Mouse (Mus musculus): ENCODE measurements at regions not wholly inside any gene's neighbourhood (a gene's known extent, or its start where the extent isn't known, plus 50 kb on each side); places are given as distances from the start of the nearest gene placed in this dataset.

DNA sequence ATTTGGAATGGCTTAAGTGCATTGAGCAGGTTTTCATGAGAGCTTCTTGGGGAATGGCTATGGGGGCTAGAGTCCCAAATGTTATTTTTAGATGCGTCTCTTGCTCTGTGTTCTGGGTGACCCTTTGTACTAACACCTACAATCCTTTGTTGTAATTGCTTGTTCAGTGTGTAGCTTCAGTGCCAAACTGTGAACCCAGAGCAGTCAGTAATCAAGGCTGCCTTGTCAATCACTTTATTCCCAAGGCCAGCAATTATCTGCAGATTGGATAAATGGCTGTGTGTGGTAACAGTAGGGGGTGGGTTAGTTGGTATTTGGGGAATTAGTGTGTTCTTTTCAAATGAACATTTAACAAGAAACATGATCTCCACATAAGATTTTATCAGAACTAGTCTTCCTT, 390.4 kb downstream of the Poteg start:
- Histone ChIP-seq H3K27me3 (no peaks in the 10 kb centered on the region), H3K27ac (replicated peaks) (0 out of 2 replicates have a peak overlapping the region, but pooled peaks have one; percentile 11), H3K4me3 (no peak overlapping the region), H3K4me1 (0 out of 2 replicates have a peak, but pooled peaks cover 8% of the 10 kb centered on the region), H3K36me3 (no peaks in the 10 kb centered on the region), H3K4me2 (replicated peaks) (no peak overlapping the region), H3K9ac (replicated peaks) (no peak overlapping the region), H3K9me3 (no peaks in the 10 kb centered on the region)
- ATAC-seq (replicated peaks) = no peak
- 11% methylated on average over 1 of the region's 1 CpGs for WGBS

DNA sequence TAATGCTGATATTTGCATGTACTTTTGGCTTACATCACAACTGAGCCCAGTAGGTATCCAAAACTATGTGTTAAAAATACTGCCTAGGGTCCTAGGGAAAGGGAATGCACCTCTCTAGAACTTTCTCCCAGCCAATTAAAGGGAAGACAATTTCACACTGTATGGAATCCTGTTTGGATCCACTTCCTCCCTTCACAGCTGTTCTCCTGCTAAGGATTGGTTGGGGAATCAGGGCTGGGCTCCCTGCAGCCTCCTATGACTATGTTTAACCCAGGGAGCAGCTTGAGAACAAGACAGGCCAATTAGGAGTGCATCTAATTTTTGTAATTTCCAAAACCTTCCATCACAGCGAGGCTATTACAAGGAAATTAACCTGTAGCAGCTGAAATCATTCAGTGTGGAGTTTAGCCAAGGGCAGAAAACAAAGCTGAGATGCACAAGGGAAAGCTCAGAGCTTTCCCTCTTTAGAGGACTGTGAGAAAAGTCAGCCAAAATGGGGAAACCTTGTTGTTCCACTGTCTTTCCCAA, 419.1 kb downstream of the Poteg start:
- H3K4me3 ChIP-seq = no peak overlapping the region
- no peak overlapping the region for H3K9ac ChIP-seq (replicated peaks)
- 38% methylated on average over 1 of the region's 1 CpGs for WGBS
- no peak overlapping the region for H3K4me2 ChIP-seq (replicated peaks)
- H3K9me3 ChIP-seq = no peaks in the 10 kb centered on the region
- no peaks in the 10 kb centered on the region for H3K36me3 ChIP-seq
- ATAC-seq (replicated peaks) = no peak
- no peak overlapping the region for H3K27ac ChIP-seq (replicated peaks)
- H3K27me3 ChIP-seq = no peaks in the 10 kb centered on the region
- H3K4me1 ChIP-seq = no peaks in the 10 kb centered on the region

DNA sequence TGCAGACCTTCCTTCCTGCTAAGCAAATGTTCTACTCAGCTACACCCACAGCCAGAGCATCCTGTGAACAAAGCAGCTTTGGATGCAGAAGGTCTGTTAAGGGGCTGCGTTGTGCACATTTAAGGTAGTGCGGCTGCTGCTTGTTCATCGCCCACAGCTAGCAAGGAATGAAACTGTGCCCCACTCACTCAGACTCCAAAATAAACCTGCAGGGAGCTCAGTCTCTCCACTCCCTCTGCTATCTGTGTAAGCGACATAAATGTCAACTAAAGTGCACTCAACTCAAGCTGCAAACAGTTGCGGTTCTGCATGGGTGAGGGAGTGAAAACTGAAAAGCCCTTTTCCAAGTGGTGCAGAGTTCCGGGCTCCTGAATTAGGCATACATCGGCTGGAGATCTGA, 421.1 kb downstream of the Poteg start:
- no peaks in the 10 kb centered on the region for H3K36me3 ChIP-seq

DNA sequence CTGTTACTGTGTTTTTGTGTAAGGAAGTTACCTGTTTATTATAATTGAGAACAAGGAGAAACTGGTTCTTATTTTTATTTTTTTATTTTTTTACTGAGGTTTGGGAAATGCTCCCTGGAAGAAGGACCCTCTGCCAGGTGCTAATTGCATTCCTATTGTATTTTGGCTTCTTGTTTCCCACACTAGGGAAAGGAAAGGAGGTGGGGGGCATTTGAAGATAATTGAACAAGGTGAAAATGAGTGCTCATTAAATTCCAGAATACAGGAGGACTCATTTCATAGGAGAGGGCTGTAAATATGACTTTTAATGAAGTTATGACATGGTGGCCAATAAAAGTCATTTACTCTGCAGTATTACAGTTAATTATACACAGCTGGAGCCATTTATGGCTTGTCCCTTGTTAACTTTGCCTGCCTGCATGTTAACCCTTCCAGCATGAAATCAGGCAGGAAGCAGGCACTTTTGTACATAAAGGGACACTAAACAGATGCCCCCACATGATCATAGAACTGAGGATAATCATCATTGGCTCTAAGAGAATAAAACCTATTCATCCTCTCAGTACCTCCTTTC, 430.3 kb downstream of the Poteg start:
- H3K27me3 ChIP-seq = no peaks in the 10 kb centered on the region
- ATAC-seq (replicated peaks) = no peak
- H3K4me1 ChIP-seq = no peaks in the 10 kb centered on the region
- H3K27ac ChIP-seq (replicated peaks) = no peak overlapping the region
- no peaks in the 10 kb centered on the region for H3K36me3 ChIP-seq
- no peak overlapping the region for H3K9ac ChIP-seq (replicated peaks)
- no peak overlapping the region for H3K4me2 ChIP-seq (replicated peaks)
- H3K4me3 ChIP-seq = no peak overlapping the region
- no peaks in the 10 kb centered on the region for H3K9me3 ChIP-seq

More for the DNA sequence above, 421.1 kb downstream of the Poteg start:
- WGBS = 91% methylated on average over 7 of the region's 7 CpGs
- Histone ChIP-seq H3K4me1 (no peaks in the 10 kb centered on the region), H3K4me2 (replicated peaks) (no peak overlapping the region), H3K27me3 (no peaks in the 10 kb centered on the region), H3K9me3 (no peaks in the 10 kb centered on the region), H3K4me3 (no peak overlapping the region), H3K9ac (replicated peaks) (no peak overlapping the region), H3K27ac (replicated peaks) (no peak overlapping the region)
- ATAC-seq (replicated peaks) = no peak

DNA sequence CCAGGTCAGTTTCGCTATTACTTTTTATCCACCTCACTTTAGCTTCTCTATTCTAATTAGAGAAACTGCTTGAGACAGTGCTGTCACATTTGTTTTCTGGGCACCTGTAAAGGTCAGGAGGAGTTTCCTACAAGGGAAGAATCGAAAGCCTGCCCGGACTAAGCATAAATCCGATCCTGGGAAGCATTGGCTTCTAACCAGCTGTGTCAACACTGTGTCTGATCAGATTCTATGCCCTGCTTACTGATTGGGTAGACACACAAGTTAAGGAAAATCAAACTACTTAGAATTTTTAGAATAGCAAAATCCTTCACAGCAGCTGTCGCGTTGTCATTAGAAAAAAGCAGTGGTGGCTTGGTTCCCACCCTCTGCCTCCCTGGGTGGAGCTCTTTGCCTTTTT, 441.8 kb downstream of the Poteg start:
- Histone ChIP-seq H3K9ac (replicated peaks) (no peak overlapping the region), H3K27ac (replicated peaks) (no peak overlapping the region), H3K27me3 (no peaks in the 10 kb centered on the region), H3K36me3 (no peaks in the 10 kb centered on the region), H3K4me3 (no peak overlapping the region), H3K9me3 (no peaks in the 10 kb centered on the region), H3K4me2 (replicated peaks) (no peak overlapping the region), H3K4me1 (no peaks in the 10 kb centered on the region)
- 89% methylated on average over 6 of the region's 6 CpGs for WGBS
- no peak for ATAC-seq (replicated peaks)

DNA sequence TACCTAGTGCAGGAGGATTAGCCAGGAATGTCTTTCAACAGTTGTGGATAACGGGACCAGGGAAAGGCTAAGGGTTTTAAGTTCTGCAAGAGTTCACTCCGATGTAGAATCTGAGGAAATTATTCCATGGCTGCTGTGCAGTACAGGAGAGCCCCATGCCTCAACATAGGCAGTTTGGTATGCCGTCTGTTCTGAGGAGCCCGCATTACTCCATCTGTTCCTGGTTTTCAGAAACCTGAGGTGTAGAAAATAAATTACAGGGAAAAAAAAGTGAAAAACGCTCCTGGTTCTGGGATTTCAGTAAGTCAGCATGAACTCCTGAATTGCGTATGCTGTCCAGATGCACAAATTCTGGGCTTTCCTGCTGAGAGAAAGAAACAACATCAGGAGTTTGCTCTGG, 446.9 kb downstream of the Poteg start:
- Histone ChIP-seq H3K9ac (replicated peaks) (no peak overlapping the region), H3K4me2 (replicated peaks) (no peak overlapping the region), H3K27me3 (no peaks in the 10 kb centered on the region), H3K9me3 (no peaks in the 10 kb centered on the region), H3K36me3 (no peaks in the 10 kb centered on the region), H3K4me1 (no peaks in the 10 kb centered on the region), H3K27ac (replicated peaks) (no peak overlapping the region), H3K4me3 (no peak overlapping the region)
- ATAC-seq (replicated peaks) = no peak
- 72% methylated on average over 6 of the region's 6 CpGs for WGBS

DNA sequence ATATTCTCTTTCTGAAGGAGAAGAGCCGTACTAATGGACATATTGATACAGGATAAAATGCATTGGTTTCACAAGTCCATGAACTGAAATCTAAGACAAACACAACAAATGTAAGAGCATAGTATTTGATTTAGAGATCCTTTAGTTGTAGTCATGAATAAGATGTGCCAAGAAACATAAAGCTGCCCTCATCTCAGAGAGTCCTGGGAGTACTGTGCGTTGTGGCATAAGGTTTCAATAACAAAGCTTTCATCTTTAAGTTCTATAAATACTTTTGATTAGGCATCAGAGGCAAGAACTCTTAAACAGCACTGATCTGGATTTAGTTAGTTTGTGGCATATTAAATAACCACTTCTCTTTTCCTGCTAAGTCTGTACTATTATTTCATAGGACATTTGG, 452.6 kb downstream of the Poteg start:
- Histone ChIP-seq H3K4me2 (replicated peaks) (no peak overlapping the region), H3K27me3 (no peaks in the 10 kb centered on the region), H3K27ac (replicated peaks) (no peak overlapping the region), H3K36me3 (no peaks in the 10 kb centered on the region), H3K9ac (replicated peaks) (no peak overlapping the region), H3K4me1 (no peaks in the 10 kb centered on the region), H3K9me3 (no peaks in the 10 kb centered on the region), H3K4me3 (no peak overlapping the region)
- ATAC-seq (replicated peaks) = no peak
- 93% methylated on average over 2 of the region's 2 CpGs for WGBS

DNA sequence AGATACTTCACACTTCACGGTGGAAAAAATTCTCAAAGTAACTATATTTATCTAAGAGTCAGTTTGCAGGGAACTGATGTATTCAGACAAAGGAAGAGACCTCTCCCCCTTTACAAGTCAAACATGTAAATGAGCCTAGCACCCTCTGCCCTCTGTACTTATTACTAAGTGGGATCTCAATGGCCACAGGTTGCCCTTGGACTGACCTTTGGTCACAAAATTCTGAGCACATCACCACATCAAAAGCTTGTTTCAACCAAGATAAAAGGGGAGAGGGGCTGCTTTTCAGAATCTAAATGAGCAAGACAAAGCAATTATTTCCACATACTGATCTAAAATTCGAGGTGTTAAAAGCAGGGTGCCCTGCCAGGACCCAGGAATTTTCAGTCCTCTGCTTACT, 456.3 kb downstream of the Poteg start:
- ATAC-seq (replicated peaks) = no peak
- no peaks in the 10 kb centered on the region for H3K36me3 ChIP-seq
- no peaks in the 10 kb centered on the region for H3K27me3 ChIP-seq
- no peaks in the 10 kb centered on the region for H3K9me3 ChIP-seq
- no peak overlapping the region for H3K4me3 ChIP-seq
- H3K27ac ChIP-seq (replicated peaks) = no peak overlapping the region
- no peaks in the 10 kb centered on the region for H3K4me1 ChIP-seq
- no peak overlapping the region for H3K4me2 ChIP-seq (replicated peaks)
- H3K9ac ChIP-seq (replicated peaks) = no peak overlapping the region
- 17% methylated on average over 2 of the region's 2 CpGs for WGBS

DNA sequence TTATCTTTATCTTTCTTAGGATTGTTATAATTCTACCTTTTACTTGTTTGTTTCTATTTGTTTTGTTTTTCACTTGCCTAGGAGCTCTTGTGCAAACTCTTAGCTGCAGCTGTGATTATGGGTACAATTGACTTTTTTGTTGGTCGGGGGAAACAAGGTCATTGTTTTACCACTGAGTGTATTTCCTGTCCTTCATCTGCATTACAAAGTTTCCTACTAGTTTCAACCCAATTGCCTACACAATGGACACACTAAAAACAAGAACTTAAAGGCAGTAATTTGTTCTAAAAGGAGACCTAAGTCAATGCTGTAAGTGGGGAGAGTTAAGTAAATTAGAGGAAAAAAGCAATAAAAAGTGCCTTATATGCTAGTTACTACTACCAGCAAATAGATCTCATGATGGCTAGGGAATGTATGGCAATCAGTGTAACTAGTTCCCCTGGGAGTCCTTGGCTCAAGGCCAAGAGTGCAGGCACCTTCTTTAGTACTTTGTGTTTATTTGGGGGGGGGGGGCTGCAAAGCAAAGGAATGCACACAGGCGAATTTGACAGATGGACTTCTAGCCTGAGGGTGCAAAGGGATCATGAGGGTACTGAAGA, 462.0 kb downstream of the Poteg start:
- no peaks in the 10 kb centered on the region for H3K27me3 ChIP-seq
- no peak overlapping the region for H3K4me2 ChIP-seq (replicated peaks)
- H3K36me3 ChIP-seq = no peaks in the 10 kb centered on the region
- no peak overlapping the region for H3K4me3 ChIP-seq
- H3K9me3 ChIP-seq = no peaks in the 10 kb centered on the region
- no peak for ATAC-seq (replicated peaks)
- no peak overlapping the region for H3K27ac ChIP-seq (replicated peaks)
- 56% methylated on average over 2 of the region's 2 CpGs for WGBS
- H3K4me1 ChIP-seq = no peaks in the 10 kb centered on the region
- no peak overlapping the region for H3K9ac ChIP-seq (replicated peaks)

DNA sequence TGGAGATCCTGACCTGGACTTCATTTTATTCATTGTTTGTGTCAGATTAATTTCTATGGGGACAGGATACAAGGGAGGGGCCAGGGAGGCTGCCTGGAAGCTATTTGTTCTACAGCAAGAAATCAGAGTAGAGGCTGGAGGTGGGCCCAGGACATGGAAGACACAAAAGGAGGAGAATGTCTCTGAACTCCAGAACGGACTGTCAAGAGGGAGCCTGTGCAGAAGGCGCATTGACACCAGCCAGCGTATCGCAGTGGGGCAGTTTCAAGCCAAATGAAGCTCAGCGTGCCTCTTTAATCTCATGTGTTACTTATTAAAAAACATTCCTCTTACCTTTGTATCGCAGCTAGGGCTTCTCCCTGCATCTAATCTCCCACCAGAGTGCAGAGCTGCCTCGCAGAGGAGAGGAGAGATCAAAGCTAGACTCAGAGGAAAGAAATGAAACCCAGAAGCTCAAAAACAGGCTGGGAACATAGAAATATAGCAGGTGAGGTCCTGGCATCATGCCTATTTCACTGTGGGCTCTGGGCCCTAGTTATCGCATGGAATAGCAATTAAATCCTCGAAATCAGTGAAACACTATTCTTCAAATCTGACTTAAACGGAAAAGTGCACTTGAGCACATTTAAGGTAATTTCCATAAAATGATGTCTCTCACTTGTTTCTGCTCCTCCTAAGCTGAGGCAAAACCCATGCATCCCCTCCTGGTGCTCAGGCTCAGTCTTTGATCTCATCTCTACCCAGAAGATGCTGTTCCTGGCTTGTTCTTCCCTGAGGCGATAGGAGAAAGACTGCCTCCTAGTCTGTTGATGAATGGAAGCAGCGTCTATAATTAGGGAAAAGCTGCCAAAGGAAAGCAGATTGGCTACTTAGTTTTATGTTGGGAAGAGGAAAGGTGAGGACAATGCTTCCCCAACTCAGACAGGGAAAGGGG, 491.4 kb downstream of the Poteg start:
- Histone ChIP-seq H3K36me3 (no peaks in the 10 kb centered on the region), H3K27ac (replicated peaks) (no peak overlapping the region; the same call in none of the 2 replicates), H3K9me3 (no peaks in the 10 kb centered on the region), H3K4me3 (no peak overlapping the region), H3K4me2 (replicated peaks) (0 out of 2 replicates have a peak overlapping the region, but pooled peaks have one; percentile 0), H3K4me1 (peaks cover 11% of the 10 kb centered on the region), H3K9ac (replicated peaks) (no peak overlapping the region), H3K27me3 (no peaks in the 10 kb centered on the region)
- peak; percentile 48; the same call in 1 of the 2 replicates for ATAC-seq (replicated peaks)
- 37% methylated on average over 12 of the region's 12 CpGs for WGBS

DNA sequence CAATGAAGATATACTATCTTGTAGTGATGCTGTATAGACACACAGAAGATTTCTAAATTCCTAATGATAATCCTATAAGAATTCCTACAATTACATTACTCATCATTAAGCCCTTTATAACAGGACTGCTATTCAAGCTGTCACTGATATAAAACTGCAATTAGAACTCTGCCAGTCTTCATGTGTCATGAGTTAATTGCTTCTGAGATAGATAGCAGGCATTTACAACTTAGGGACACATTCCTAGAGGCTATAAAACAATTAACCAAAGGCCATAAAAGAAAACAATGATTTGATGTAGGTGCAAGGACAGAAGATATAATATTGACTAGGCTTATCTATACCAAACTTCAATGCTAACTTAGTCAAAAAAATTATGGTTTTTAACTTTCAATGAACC, 507.5 kb downstream of the Poteg start:
- H3K36me3 ChIP-seq = no peaks in the 10 kb centered on the region
- H3K4me2 ChIP-seq (replicated peaks) = no peak overlapping the region
- H3K27ac ChIP-seq (replicated peaks) = no peak overlapping the region
- no peaks in the 10 kb centered on the region for H3K27me3 ChIP-seq
- no peak for ATAC-seq (replicated peaks)
- no peaks in the 10 kb centered on the region for H3K4me1 ChIP-seq
- no peak overlapping the region for H3K9ac ChIP-seq (replicated peaks)
- no peak overlapping the region for H3K4me3 ChIP-seq
- no peaks in the 10 kb centered on the region for H3K9me3 ChIP-seq

DNA sequence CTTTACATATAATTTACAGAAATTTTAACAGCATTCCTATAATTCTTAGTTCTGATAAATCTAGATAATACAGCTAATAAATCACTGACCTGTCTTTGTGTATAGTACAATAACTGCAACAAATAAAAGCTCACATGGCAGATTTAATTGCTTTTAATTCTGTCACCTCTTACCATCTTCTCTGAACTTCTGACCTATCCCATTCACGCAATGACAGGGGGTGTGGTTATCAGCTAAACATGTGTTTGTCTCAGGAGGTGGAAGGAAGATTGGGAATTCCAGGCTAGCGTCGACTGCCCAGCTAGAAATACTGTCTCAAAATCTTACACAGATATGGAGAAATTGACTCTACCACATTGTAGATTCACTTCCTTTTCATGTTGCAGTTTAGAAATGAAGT, 533.5 kb downstream of the Poteg start:
- Histone ChIP-seq H3K27ac (replicated peaks) (no peak overlapping the region), H3K9me3 (no peaks in the 10 kb centered on the region), H3K4me3 (no peak overlapping the region), H3K9ac (replicated peaks) (no peak overlapping the region), H3K36me3 (no peaks in the 10 kb centered on the region), H3K4me1 (no peaks in the 10 kb centered on the region), H3K27me3 (no peaks in the 10 kb centered on the region), H3K4me2 (replicated peaks) (no peak overlapping the region)
- WGBS = 23% methylated on average over 3 of the region's 3 CpGs
- ATAC-seq (replicated peaks) = no peak
